Mouse (Mus musculus) testis, adult 2 months (tissue): ENCODE data around the gene Itga6.

ENCODE experiments used
- CTCF ChIP-seq: fragments of 200-500 bp; IDR thresholded peaks from 2 replicates; pipeline ENCODE4 v1.5.1; 2012; ENCODE audit warnings: low read depth, mild to moderate bottlenecking, inconsistent platforms, low read length, moderate library complexity; ENCODE audit not compliant: control insufficient read depth, insufficient read depth, insufficient replicate concordance
- POLR2A ChIP-seq: fragments of 200-500 bp; IDR thresholded peaks from 2 replicates; pipeline ENCODE4 v1.6.1; 2012; ENCODE audit warnings: low read depth, mild to moderate bottlenecking, inconsistent platforms, low read length, moderate library complexity; ENCODE audit not compliant: control insufficient read depth

- TF ChIP-seq POLR2A (no peak), CTCF (no peak)
Measured at GRCm38 (mm10) chr2:71888437-71888836, 143.0 kb downstream of the Itga6 start.
